Mouse (Mus musculus) forebrain, embryonic 16.5 days (tissue): ENCODE results near the gene Psmb6. TPM values are rescaled to one million over a fixed set of nuclear protein-coding genes. Genes with fewer than 3 reads are reported as not detected.

Experiments used
- ATAC-seq: fragments of 200-750 bp; cut with Nextera tagmentation; 2 replicates; pipeline ENCODE4 v1.8.0; 2017; ENCODE audit warnings: mild to moderate bottlenecking, moderate library complexity
- H3K27ac ChIP-seq: fragments of 300-500 bp; sonication (generic); 2 replicates; pipeline ENCODE4 v1.5.1; 2014; ENCODE audit warnings: low read length, control low read depth
- H3K27me3 ChIP-seq: fragments of 300-500 bp; sonication (generic); replicated peaks from 2 replicates; pipeline ENCODE4 v1.6.1; 2014; ENCODE audit warnings: low read length; ENCODE audit not compliant: control insufficient read depth, insufficient read depth
- H3K36me3 ChIP-seq: fragments of 300-500 bp; sonication (generic); 2 replicates; pipeline ENCODE4 v1.6.1; 2014; ENCODE audit not compliant: control insufficient read depth, insufficient read depth
- H3K4me1 ChIP-seq: fragments of 300-500 bp; sonication (generic); replicated peaks from 2 replicates; pipeline ENCODE4 v1.6.1; 2014; ENCODE audit warnings: low read length; ENCODE audit not compliant: control insufficient read depth, insufficient read depth
- H3K4me2 ChIP-seq: fragments of 300-500 bp; sonication (generic); 2 replicates; pipeline ENCODE4 v1.6.1; 2014; ENCODE audit warnings: mild to moderate bottlenecking, low read length, control low read depth
- H3K4me3 ChIP-seq: fragments of 300-500 bp; sonication (generic); replicated peaks from 2 replicates; pipeline ENCODE4 v1.5.1; 2014; ENCODE audit warnings: mild to moderate bottlenecking, low read length, control low read depth
- H3K9ac ChIP-seq: fragments of 300-500 bp; sonication (generic); replicated peaks from 2 replicates; pipeline ENCODE4 v1.6.1; 2014; ENCODE audit warnings: low read depth, low read length, control low read depth
- H3K9me3 ChIP-seq: fragments of 300-500 bp; sonication (generic); 2 replicates; pipeline ENCODE4 v1.6.1; 2016; ENCODE audit warnings: low read length; ENCODE audit not compliant: control insufficient read depth
- WGBS: fragments of 180-500 bp; shearing (Covaris S2); extraction: QIAGEN DNeasy Blood & Tissue Kit; methylation state at CpG from one replicate; pipeline ENCODE4 v1.1.7; 2014; 5-methylcytosine and 5-hydroxymethylcytosine counted together
- polyA plus RNA-seq: library from polyadenylated mRNA; unstranded; fragments of >200 nt; fragmentation: Nextera tagmentation; extraction: Ambion mirVana; gene quantifications from 2 replicates; pipeline ENCODE4 v1.2.1, GENCODE M21; 2015

The Psmb6 gene
- polyA plus RNA-seq, result 713 and 749 TPM in 2 replicates

DNA sequence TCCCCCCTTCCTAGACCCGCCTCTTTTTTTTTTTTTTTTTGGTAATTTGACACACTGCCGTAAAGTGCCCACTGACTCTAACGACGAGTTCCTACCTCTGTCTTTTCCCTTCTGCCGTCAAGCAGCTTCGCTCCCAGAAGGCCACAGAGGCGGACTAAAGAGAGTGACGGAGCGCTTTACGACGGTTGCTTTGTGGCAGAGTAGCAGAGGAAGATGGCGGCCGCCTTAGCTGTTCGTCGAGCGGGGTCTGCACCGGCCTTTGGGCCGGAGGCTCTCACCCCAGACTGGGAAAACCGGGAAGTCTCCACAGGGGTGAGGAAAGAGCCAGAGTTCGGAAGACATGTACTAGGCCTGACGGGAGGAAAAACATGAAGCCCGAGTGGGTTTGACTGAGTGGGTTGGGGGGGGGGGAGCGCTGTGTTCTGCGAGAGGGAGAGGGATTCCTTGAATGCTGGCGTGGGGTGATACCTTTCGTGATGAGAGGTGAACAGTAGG lies at the start of gene Psmb6:
Gene Psmb6 (plus strand): TSS at position 184 of the 495 bp plus-strand sequence.
- Histone ChIP-seq H3K9me3 (no peaks in the 10 kb centered on the region), H3K4me1 (peaks cover 9% of the 10 kb centered on the region), H3K27ac (no peak within 1 kb of the TSS), H3K36me3 (peaks cover 18% of the 10 kb centered on the region), H3K27me3 (no peaks in the 10 kb centered on the region), H3K4me3 (peak within 1 kb of the TSS; percentile 75), H3K4me2 (peak within 1 kb of the TSS; percentile 90), H3K9ac (peak within 1 kb of the TSS; percentile 71)
- ATAC-seq, result peak; percentile 97
- under 1% methylated on average over 25 of the region's 26 CpGs for WGBS

DNA sequence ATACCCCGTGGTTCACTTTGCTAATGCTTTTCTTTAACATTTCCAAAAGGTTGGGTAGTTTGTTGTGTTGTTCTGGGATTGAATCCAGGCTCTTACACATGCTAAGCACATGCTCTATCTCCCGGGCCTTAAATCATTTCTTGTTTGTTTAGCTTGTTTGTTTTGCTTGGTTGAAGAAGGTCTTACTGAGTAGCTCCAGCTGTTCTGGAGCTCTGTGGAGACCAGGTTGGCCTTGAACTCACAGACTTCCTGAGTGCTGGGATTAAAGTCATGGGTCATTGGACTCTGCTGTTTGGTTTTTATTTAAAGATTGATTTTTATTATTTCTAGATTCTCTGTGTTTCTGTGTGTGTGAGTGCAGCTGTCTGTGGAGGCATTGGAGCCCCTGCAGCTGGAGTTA lies 39.7 kb upstream of the Psmb6 start:
- 52% methylated on average over 2 of the region's 2 CpGs for WGBS
- no peaks in the 10 kb centered on the region for H3K4me1 ChIP-seq
- no peaks in the 10 kb centered on the region for H3K9me3 ChIP-seq
- no peaks in the 10 kb centered on the region for H3K36me3 ChIP-seq
- no peak overlapping the region for H3K4me3 ChIP-seq
- H3K4me2 ChIP-seq, result no peak overlapping the region
- no peak for ATAC-seq
- H3K9ac ChIP-seq, result no peak overlapping the region
- H3K27me3 ChIP-seq, result no peaks in the 10 kb centered on the region
- no peak overlapping the region for H3K27ac ChIP-seq

DNA sequence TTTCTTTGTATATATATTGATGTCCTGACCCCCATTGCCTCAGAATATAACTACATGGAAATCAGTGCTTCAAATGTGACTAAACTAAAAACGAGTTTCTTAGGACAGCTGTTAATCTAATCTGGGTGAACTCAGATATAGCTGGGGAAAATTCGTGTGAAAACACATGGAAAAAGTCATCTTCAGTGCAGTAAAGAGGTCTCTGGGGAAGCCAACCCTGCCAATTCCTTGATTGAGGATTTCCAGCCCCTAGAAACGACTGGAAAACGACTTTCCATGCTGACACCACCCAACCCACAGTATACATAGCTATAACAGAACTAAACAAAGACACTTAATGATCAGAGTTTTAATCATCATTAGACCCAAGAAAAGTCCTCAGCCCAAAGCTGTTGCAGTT lies 37.4 kb upstream of the Psmb6 start:
- WGBS, result 61% methylated on average over 4 of the region's 4 CpGs

DNA sequence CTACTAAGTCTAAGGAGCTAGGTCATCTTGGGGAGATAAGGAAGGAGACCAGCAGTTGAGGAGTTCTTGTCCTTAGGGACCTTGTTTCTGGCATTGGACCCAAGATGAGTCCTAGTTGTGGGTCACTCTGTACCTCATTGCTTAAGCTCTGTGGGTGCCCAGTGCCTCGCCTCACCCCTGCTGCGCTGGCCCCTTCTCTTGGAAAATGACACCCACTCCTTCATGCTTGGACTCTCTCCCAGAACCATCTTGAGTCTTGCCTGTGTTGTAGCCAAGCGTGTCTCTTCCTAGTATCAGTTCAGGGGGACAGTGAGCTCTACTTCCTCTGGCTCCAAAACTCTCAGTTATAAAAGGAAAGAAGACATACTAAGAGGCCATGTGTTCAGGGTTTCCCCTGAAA lies 36.0 kb upstream of the Psmb6 start:
- Histone ChIP-seq H3K9me3 (no peaks in the 10 kb centered on the region), H3K36me3 (no peaks in the 10 kb centered on the region), H3K4me1 (no peaks in the 10 kb centered on the region), H3K27me3 (no peaks in the 10 kb centered on the region), H3K4me2 (no peak overlapping the region), H3K4me3 (no peak overlapping the region), H3K9ac (no peak overlapping the region), H3K27ac (no peak overlapping the region)
- 86% methylated on average over 3 of the region's 3 CpGs for WGBS
- no peak for ATAC-seq

More for the DNA sequence above, 37.4 kb upstream of the Psmb6 start:
- Histone ChIP-seq H3K27me3 (no peaks in the 10 kb centered on the region), H3K4me1 (no peaks in the 10 kb centered on the region), H3K4me2 (no peak overlapping the region), H3K9ac (no peak overlapping the region), H3K36me3 (no peaks in the 10 kb centered on the region), H3K4me3 (no peak overlapping the region), H3K9me3 (no peaks in the 10 kb centered on the region), H3K27ac (no peak overlapping the region)
- ATAC-seq, result no peak

DNA sequence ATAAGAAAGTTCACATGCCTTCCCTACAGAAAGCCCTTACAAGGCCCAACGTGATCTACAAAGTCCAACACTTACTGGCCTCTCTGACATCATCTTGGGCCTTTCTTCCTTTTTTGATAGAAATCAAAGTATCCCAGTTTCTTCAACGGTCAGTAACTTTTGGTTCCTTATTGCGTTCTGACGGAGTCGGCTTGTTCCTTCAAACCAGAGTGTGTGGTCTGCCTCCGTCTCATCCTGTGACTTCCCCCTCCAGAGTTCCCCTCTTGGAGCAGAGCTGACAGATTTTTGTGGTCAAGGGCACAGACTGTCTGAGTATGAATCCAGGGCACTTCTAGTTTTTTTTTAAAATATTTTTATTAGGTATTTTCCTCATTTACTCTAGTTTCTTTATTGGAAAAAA lies 35.5 kb upstream of the Psmb6 start:
- WGBS, result 93% methylated on average over 6 of the region's 6 CpGs
- no peak overlapping the region for H3K9ac ChIP-seq
- H3K4me3 ChIP-seq, result no peak overlapping the region
- no peaks in the 10 kb centered on the region for H3K4me1 ChIP-seq
- no peaks in the 10 kb centered on the region for H3K9me3 ChIP-seq
- H3K36me3 ChIP-seq, result no peaks in the 10 kb centered on the region
- no peak overlapping the region for H3K4me2 ChIP-seq
- ATAC-seq, result no peak
- no peak overlapping the region for H3K27ac ChIP-seq
- no peaks in the 10 kb centered on the region for H3K27me3 ChIP-seq

DNA sequence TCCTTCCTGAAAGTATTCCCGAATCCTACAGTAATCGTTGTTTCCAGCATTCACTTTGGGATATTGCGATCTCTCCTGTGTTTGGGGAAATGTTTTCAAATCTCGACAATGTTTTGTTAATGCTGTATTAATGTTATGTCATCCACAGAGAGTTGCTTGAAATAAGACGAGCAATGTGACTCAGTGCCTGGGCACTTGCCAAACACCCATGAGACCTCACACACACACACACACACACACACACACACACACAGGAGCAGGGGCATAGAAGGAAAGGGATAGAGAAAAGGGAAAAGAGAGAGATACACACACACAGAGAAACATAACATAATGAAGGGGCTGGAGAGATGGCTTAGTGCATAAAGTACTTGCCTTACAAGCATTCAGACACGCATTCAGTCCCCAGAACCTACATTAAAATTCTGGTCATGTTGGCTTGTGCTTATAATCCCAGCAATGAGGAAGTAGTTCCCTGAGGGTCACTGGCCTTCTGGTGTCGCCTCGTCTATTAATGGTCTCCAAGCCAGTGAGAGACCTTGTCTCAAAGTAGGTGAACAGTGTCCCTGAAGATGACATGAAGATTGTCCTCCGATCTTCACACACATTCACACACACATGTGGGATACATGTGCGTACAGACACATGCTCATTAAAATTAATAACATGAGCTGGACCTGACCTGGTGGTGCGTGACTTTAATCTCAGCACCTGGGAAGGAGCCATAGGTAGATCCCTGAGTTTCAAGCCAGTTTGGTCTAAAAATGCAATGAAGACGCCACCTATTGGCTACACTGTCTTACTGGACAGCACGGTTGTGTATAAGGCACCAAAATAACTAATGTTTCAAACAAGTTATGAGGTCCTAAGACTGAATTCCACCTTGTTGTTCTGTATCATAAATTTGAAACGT lies 25.3 kb upstream of the Psmb6 start:
- Histone ChIP-seq H3K4me3 (no peak overlapping the region), H3K9ac (no peak overlapping the region), H3K27me3 (no peaks in the 10 kb centered on the region), H3K27ac (no peak overlapping the region), H3K36me3 (no peaks in the 10 kb centered on the region), H3K4me1 (no peaks in the 10 kb centered on the region), H3K9me3 (no peaks in the 10 kb centered on the region), H3K4me2 (no peak overlapping the region)
- ATAC-seq, result no peak
- 63% methylated on average over 14 of the region's 14 CpGs for WGBS

DNA sequence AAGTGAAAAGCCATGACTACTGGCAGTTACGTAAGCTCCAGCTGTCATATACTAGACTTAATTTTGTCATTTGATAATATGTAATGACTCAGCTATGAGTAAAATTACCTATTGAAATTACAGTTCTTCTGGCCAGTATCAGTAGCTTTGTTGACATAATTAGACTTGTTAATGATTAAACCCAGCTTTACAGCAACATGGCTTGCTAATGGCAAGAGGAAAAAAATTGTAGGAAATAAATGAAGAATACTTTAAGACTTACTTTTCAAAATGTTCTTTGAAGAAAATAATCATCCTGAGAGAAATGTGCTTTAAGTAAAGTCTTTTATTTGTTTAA lies 24.7 kb upstream of the Psmb6 start:
- Histone ChIP-seq H3K27ac (no peak overlapping the region), H3K4me3 (no peak overlapping the region), H3K9ac (no peak overlapping the region), H3K4me2 (no peak overlapping the region), H3K9me3 (no peaks in the 10 kb centered on the region), H3K27me3 (no peaks in the 10 kb centered on the region), H3K4me1 (no peaks in the 10 kb centered on the region), H3K36me3 (no peaks in the 10 kb centered on the region)
- ATAC-seq, result no peak
- 94% methylated on average over 1 of the region's 1 CpGs for WGBS

DNA sequence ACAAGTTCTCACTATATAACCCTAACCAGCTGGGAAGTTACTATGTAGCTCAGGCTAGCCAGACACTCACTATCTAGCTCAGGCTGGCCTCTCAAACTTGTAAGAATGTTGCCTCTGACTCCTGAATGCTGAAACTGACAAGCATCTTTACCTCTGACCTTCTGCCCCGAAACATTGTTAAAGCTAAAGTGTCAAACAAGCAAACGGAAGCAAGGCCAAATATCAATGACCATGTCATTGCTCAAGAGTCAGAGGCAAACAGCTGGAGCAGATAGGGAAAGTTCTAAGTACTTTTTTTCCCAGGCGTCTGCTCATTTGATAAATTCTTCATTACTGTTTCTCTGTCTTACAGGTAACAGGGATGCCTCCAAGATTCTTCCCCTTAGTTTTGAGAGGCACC lies 23.1 kb upstream of the Psmb6 start:
- Histone ChIP-seq H3K9ac (no peak overlapping the region), H3K4me2 (no peak overlapping the region), H3K27me3 (no peaks in the 10 kb centered on the region), H3K27ac (no peak overlapping the region), H3K9me3 (no peaks in the 10 kb centered on the region), H3K4me3 (no peak overlapping the region), H3K36me3 (no peaks in the 10 kb centered on the region), H3K4me1 (no peaks in the 10 kb centered on the region)
- ATAC-seq, result no peak
- WGBS, result 74% methylated on average over 3 of the region's 3 CpGs

DNA sequence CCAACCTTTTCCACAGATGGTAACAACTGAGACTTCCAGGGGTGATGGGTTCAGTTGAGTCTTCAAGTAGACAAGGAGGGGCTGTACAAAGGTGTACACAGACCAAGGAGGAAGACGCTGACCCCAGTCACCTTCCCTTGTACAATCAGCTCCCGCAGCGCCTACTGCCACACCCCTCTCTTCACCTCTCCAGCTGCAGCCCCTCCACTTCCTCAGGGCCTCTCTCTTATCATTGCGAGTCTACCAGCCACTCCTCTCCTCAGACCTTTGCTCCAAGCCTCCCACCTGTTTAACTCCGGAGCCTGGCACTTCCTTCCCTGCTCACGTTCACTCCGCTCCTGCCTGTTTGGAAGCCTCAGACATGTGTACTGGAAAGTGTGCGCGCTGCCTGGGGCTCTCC lies 20.2 kb upstream of the Psmb6 start, which contains the start of gene Tm4sf5:
Gene Tm4sf5 (plus strand): TSS at position 275 of the 400 bp plus-strand sequence.
- Histone ChIP-seq H3K4me2 (no peak within 1 kb of the TSS), H3K4me3 (no peak within 1 kb of the TSS), H3K9me3 (no peaks in the 10 kb centered on the region), H3K27me3 (0 out of 2 replicates have a peak, but pooled peaks cover 2% of the 10 kb centered on the region), H3K9ac (no peak within 1 kb of the TSS), H3K4me1 (peaks cover 2% of the 10 kb centered on the region; the same call in 1 of the 2 replicates), H3K27ac (no peak within 1 kb of the TSS), H3K36me3 (no peaks in the 10 kb centered on the region)
- WGBS, result 88% methylated on average over 9 of the region's 9 CpGs
- no peak for ATAC-seq
